Mouse (Mus musculus): Measurements from ENCODE around the gene Glul.

- TF ChIP-seq CTCF (IDR thresholded peaks at IDR 0.05; ENCODE audit: low read depth): no peak
- TF ChIP-seq EP300 (IDR thresholded peaks at IDR 0.05; ENCODE audit: low read depth): no peak
Observed at GRCm38 (mm10) chr1:153953797-153954196, 54.1 kb downstream of the Glul start.
